Mouse (Mus musculus) forebrain, embryonic 15.5 days (tissue): ENCODE results near the gene Defb25. TPM values are rescaled to one million over a fixed set of nuclear protein-coding genes. Genes with fewer than 3 reads are reported as not detected.
A peak's percentile ranks its signal among the peaks of the same experiment; 100 is the strongest.

Source experiments
- ATAC-seq: fragments of 200-750 bp; cut with Nextera tagmentation; replicated peaks from 2 replicates; pipeline ENCODE4 v1.8.0; 2017; ENCODE audit warnings: mild to moderate bottlenecking, moderate TSS enrichment, moderate library complexity
- H3K27ac ChIP-seq: fragments of 300-500 bp; sonication (generic); replicated peaks from 2 replicates; pipeline ENCODE4 v1.5.1; 2015; ENCODE audit warnings: mild to moderate bottlenecking, inconsistent platforms
- H3K27me3 ChIP-seq: fragments of 300-500 bp; sonication (generic); 2 replicates; pipeline ENCODE4 v1.6.1; 2015; ENCODE audit warnings: inconsistent platforms
- H3K36me3 ChIP-seq: fragments of 300-500 bp; sonication (generic); 2 replicates; pipeline ENCODE4 v1.6.1; 2015; ENCODE audit warnings: mild to moderate bottlenecking, inconsistent platforms
- H3K4me1 ChIP-seq: fragments of 300-500 bp; sonication (generic); 2 replicates; pipeline ENCODE4 v1.6.1; 2015; ENCODE audit warnings: inconsistent platforms
- H3K4me2 ChIP-seq: fragments of 300-500 bp; sonication (generic); replicated peaks from 2 replicates; pipeline ENCODE4 v1.6.1; 2015; ENCODE audit warnings: mild to moderate bottlenecking, inconsistent platforms
- H3K4me3 ChIP-seq: fragments of 300-500 bp; sonication (generic); 2 replicates; pipeline ENCODE4 v1.5.1; 2015; ENCODE audit warnings: mild to moderate bottlenecking, inconsistent platforms
- H3K9ac ChIP-seq: fragments of 300-500 bp; sonication (generic); replicated peaks from 2 replicates; pipeline ENCODE4 v1.6.1; 2015; ENCODE audit warnings: mild to moderate bottlenecking, inconsistent platforms
- H3K9me3 ChIP-seq: fragments of 300-500 bp; sonication (generic); 2 replicates; pipeline ENCODE4 v1.6.1; 2016; ENCODE audit warnings: inconsistent platforms
- WGBS: fragments of 180-500 bp; shearing (Covaris S2); methylation state at CpG from one replicate; pipeline ENCODE4 v1.1.7; 2015; ENCODE audit warnings: mixed read lengths; 5-methylcytosine and 5-hydroxymethylcytosine counted together
- polyA plus RNA-seq: library from polyadenylated mRNA; unstranded; fragments of >200 nt; fragmentation: Nextera tagmentation; extraction: Ambion mirVana; gene quantifications from 2 replicates; pipeline ENCODE4 v1.2.1, GENCODE M21; 2015

The Defb25 gene
- polyA plus RNA-seq, 1 experiment from 2014 or later, result not detected

DNA sequence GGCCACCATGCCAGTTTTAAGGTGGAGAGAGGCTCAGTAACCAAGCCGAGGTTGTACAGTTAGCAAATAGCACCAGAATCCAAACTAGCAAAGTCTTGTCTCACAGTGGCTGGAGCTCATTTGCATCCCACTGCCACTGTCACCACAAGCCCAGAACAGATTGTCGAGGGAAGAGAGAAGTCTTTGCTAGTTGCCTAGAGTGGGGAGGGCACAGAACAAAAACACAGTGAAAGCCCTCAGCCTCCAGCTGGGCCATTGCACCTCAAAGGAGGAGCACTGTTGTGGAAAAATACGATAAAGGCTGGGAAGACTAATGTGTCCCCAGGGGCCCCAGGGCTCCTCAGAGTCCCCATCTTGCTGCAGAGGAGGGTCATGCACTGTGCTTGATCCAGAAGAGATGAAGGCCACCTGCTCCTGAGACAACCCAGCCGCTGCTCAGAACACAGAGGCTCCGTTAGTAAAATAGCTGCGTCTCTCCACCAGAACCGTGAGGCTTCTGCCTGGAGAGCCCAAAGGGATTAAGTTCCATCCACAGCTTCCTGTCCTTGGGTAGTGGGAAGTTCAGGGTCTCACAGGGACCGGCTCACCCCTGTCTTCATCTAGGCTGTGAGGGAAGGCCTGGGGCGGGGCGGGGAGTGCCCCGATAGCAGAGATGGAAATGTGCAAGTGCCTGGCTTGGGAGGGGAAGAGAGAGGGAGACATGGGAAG, 16.7 kb upstream of the Defb25 start:
- 18% methylated on average over 11 of the region's 11 CpGs for WGBS
- H3K4me2 ChIP-seq, result no peak overlapping the region
- no peak for ATAC-seq

DNA sequence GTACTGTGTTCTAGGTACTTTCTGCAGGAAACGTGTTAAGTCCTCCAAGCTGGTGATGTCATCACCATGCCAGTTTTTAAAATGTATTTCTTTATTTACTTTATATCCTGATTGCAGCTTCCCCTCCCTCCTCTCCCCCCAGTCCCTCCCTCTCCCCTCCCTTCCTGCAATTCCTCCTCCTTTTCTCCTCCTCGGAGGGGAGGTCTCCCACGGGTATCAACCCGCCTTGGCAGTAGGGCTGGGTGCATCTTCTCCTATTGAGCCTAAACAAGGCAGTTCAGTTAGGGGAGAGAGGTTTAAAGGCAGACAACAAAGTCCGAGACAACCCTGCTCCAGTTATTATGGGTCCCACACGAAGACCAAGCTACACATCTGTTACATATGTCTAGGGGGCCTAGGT, 16.0 kb upstream of the Defb25 start:
- no peak overlapping the region for H3K4me3 ChIP-seq
- no peaks in the 10 kb centered on the region for H3K9me3 ChIP-seq
- WGBS, result 65% methylated on average over 6 of the region's 6 CpGs
- H3K27ac ChIP-seq, result no peak overlapping the region
- no peaks in the 10 kb centered on the region for H3K27me3 ChIP-seq
- H3K4me1 ChIP-seq, result peaks cover 4% of the 10 kb centered on the region; the same call in 1 of the 2 replicates
- no peak overlapping the region for H3K9ac ChIP-seq
- H3K36me3 ChIP-seq, result no peaks in the 10 kb centered on the region
- no peak for ATAC-seq
- H3K4me2 ChIP-seq, result no peak overlapping the region

More for the DNA sequence above, 16.7 kb upstream of the Defb25 start:
- Histone ChIP-seq H3K4me3 (no peak overlapping the region), H3K36me3 (no peaks in the 10 kb centered on the region), H3K4me1 (peaks cover 4% of the 10 kb centered on the region; the same call in 1 of the 2 replicates), H3K9ac (no peak overlapping the region), H3K27me3 (no peaks in the 10 kb centered on the region), H3K27ac (no peak overlapping the region), H3K9me3 (no peaks in the 10 kb centered on the region)

DNA sequence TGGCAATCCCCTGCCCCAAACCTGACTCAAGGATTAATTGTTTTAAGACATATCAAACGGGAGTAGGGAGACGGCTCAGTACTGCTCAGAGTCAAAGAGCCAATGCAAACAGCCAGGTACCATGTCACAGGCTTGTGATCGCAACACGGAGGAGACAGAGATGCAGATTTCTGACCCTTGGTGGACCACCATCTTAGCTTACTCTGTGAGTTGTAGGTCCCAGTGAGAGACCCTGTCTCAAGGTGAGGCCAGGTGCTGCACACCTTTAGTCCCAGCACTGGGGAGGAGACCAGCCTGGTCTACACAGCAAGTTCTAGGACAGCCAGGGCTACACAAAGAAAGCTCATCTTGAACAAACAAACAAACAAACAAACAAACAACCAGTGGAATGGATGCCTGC, 14.5 kb upstream of the Defb25 start:
- H3K27me3 ChIP-seq, result no peaks in the 10 kb centered on the region
- WGBS, result 97% methylated on average over 4 of the region's 4 CpGs
- no peak overlapping the region for H3K27ac ChIP-seq
- H3K4me3 ChIP-seq, result no peak overlapping the region
- no peaks in the 10 kb centered on the region for H3K9me3 ChIP-seq
- no peak for ATAC-seq
- no peak overlapping the region for H3K4me2 ChIP-seq
- H3K4me1 ChIP-seq, result peaks cover 4% of the 10 kb centered on the region; the same call in 1 of the 2 replicates
- H3K9ac ChIP-seq, result no peak overlapping the region
- no peaks in the 10 kb centered on the region for H3K36me3 ChIP-seq

DNA sequence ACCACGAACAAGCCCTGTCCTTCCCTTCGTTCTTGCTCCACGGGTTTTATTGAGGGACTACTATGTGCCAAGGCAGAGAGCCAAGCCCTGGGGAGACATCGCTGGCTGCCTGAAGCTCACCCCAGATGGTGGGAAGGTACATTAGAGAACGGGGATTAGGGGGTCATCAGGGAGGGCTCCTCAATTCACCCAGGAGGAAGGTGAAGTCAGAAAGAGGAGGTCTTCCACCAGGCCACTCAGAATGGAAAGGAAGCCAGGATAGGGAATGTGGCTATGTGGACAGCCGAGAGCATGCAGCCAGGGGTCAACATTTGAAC, 14.1 kb upstream of the Defb25 start:
- WGBS, result 88% methylated on average over 6 of the region's 6 CpGs
- no peaks in the 10 kb centered on the region for H3K27me3 ChIP-seq
- H3K36me3 ChIP-seq, result no peaks in the 10 kb centered on the region
- ATAC-seq, result no peak
- H3K4me2 ChIP-seq, result no peak overlapping the region
- no peaks in the 10 kb centered on the region for H3K9me3 ChIP-seq
- H3K9ac ChIP-seq, result no peak overlapping the region
- no peak overlapping the region for H3K27ac ChIP-seq
- H3K4me3 ChIP-seq, result no peak overlapping the region
- H3K4me1 ChIP-seq, result peaks cover 4% of the 10 kb centered on the region; the same call in 1 of the 2 replicates

DNA sequence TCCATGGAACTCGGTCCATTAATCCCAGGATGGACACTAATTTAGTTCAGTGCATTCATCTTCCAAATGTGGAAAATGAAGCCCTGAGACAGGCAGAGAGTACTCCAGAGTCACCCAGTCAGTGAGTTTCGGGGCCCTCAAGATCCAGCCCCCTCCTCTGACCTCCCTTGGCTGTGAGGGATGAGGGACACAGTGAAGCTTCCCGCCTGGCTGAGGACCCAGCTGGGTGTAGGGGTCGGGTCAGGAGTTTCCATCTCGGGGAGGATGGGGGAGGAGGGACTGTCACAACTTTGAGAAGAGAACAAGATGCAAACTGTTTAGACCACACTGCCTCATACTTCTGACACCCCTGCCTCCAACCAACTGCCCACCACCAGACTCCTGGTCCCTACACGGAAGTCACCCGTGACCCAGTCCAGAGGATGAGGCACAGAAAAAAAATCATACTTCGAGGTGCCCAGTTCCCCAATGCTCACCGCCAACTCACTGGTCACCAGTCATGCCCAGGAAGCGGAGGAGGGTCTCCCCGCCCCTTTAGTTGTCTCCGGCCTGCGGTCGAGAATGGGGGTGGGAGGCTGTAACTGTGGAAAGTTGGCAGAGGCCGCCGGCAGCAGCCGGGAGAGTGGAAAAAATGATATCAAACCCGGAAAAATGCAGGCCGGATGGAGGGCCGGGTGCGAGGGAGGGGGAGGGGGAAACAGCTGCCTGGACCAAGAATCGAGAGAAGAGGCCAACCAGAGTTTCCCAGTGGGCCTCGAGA, 13.6 kb upstream of the Defb25 start:
- Histone ChIP-seq H3K4me1 (peaks cover 4% of the 10 kb centered on the region; the same call in 1 of the 2 replicates), H3K27ac (no peak overlapping the region), H3K4me2 (no peak overlapping the region), H3K9ac (no peak overlapping the region), H3K27me3 (no peaks in the 10 kb centered on the region), H3K9me3 (no peaks in the 10 kb centered on the region), H3K4me3 (no peak overlapping the region), H3K36me3 (no peaks in the 10 kb centered on the region)
- 80% methylated on average over 23 of the region's 23 CpGs for WGBS
- ATAC-seq, result no peak

DNA sequence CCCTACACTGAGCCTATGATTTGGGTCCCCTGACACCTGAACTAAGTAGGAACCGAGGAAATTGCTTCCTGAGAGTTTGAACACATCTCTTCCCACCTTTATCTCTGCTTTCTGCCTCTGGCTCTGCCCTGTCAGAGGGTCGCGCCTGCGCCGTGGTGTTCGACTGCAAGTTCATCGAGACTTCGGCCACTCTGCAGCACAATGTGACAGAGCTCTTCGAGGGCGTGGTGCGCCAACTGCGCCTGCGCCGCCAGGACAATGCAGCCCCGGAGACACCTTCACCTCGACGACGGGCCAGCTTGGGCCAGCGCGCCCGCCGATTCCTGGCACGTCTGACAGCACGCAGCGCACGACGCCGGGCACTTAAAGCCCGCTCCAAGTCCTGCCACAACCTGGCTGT, 11.5 kb upstream of the Defb25 start:
- Histone ChIP-seq H3K9me3 (no peaks in the 10 kb centered on the region), H3K4me1 (no peaks in the 10 kb centered on the region), H3K9ac (no peak overlapping the region), H3K36me3 (no peaks in the 10 kb centered on the region), H3K27ac (no peak overlapping the region), H3K27me3 (no peaks in the 10 kb centered on the region), H3K4me3 (no peak overlapping the region), H3K4me2 (no peak overlapping the region)
- no peak for ATAC-seq
- WGBS, result 78% methylated on average over 29 of the region's 29 CpGs

DNA sequence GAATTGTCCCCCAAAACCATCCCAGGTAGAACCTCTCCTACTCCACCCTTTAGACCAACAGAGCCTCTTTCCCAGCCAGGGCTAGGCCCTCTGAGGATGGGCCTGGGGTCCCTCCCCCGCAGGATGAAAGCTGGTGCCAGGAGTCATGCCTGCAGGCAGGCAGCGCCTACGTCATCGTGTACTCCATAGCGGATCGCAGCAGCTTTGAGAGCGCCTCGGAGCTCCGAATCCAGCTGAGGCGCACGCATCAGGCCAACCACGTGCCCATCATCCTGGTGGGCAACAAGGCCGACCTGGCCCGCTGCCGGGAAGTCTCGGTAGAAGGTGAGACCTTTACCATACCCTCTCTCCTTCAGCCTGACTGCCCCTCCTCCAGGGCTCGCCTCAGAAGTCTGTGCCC, 10.5 kb upstream of the Defb25 start:
- Histone ChIP-seq H3K4me2 (peak overlapping the region; percentile 33), H3K27ac (no peak overlapping the region), H3K9me3 (no peaks in the 10 kb centered on the region), H3K9ac (no peak overlapping the region), H3K4me1 (no peaks in the 10 kb centered on the region), H3K27me3 (peaks cover 8% of the 10 kb centered on the region; the same call in 1 of the 2 replicates), H3K36me3 (no peaks in the 10 kb centered on the region), H3K4me3 (peak overlapping the region; percentile 7; the same call in 1 of the 2 replicates)
- no peak for ATAC-seq
- WGBS, result 48% methylated on average over 17 of the region's 17 CpGs

DNA sequence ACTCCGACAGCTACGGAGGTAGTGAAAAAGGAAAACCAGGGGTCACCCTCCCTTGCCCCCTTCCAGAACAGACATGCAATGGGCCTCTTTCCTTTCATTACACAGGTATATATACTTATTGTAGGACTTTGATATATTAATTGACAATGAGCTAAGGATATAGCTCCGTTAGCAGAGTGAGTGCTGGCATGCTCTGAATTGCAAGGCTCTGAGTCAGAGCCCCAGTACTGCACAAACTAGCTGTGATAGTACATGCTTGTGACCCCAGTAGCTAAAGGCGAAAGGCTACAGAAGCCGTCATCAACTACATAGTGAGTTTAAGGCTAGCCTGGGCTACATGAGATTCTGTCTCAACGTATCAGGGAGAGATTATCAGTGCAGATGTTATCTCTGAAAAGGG, 7.1 kb upstream of the Defb25 start:
- peaks cover 12% of the 10 kb centered on the region for H3K4me1 ChIP-seq
- WGBS, result 89% methylated on average over 6 of the region's 6 CpGs
- H3K9ac ChIP-seq, result no peak overlapping the region
- H3K4me3 ChIP-seq, result no peak overlapping the region
- H3K4me2 ChIP-seq, result no peak overlapping the region
- peaks cover 38% of the 10 kb centered on the region for H3K27me3 ChIP-seq
- no peaks in the 10 kb centered on the region for H3K36me3 ChIP-seq
- no peaks in the 10 kb centered on the region for H3K9me3 ChIP-seq
- H3K27ac ChIP-seq, result no peak overlapping the region
- no peak for ATAC-seq

DNA sequence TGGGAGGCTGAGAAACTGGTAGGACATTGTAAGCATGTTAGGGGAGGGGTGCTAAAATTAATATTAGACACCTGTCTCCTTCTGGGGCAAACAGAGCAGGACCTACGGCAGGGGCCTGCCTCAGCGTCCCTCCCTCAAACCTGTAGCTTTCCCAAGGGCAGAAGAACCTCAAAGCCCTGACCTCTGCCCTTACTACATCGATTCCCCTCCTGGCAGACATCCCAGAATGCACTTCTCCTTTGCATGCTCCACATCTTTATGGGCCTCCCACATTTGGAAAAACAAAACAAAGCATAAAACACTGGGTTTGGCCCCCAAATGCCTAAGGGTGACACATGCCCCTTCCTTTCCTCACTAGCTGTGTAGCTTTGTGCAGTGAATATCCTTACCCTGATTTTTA, 6.4 kb upstream of the Defb25 start:
- ATAC-seq, result no peak
- peaks cover 12% of the 10 kb centered on the region for H3K4me1 ChIP-seq
- peaks cover 38% of the 10 kb centered on the region for H3K27me3 ChIP-seq
- no peak overlapping the region for H3K4me2 ChIP-seq
- H3K36me3 ChIP-seq, result no peaks in the 10 kb centered on the region
- WGBS, result 67% methylated on average over 3 of the region's 3 CpGs
- no peaks in the 10 kb centered on the region for H3K9me3 ChIP-seq
- no peak overlapping the region for H3K4me3 ChIP-seq
- H3K9ac ChIP-seq, result no peak overlapping the region
- H3K27ac ChIP-seq, result no peak overlapping the region

DNA sequence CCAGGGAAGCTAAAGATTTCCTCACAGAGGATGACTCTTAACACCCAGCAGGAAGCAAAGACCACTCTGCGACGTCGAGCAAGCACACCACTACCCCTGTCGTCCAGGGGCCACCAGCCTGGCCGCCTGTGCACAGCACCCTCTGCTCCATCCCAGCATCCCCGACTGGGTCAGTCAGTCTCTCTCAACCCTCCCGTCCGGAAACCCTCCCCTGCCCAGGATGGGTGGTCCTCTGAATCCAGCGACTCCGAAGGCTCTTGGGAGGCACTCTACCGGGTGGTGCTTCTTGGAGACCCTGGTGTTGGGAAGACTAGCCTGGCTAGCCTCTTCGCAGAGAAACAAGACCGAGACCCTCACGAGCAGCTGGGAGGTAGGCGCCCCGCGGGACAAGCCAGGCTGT, 5.2 kb upstream of the Defb25 start:
- Histone ChIP-seq H3K4me2 (no peak overlapping the region), H3K4me1 (peaks cover 12% of the 10 kb centered on the region), H3K27me3 (peaks cover 38% of the 10 kb centered on the region), H3K9ac (no peak overlapping the region), H3K36me3 (no peaks in the 10 kb centered on the region), H3K9me3 (no peaks in the 10 kb centered on the region), H3K4me3 (no peak overlapping the region), H3K27ac (no peak overlapping the region)
- WGBS, result 41% methylated on average over 17 of the region's 17 CpGs
- no peak for ATAC-seq

DNA sequence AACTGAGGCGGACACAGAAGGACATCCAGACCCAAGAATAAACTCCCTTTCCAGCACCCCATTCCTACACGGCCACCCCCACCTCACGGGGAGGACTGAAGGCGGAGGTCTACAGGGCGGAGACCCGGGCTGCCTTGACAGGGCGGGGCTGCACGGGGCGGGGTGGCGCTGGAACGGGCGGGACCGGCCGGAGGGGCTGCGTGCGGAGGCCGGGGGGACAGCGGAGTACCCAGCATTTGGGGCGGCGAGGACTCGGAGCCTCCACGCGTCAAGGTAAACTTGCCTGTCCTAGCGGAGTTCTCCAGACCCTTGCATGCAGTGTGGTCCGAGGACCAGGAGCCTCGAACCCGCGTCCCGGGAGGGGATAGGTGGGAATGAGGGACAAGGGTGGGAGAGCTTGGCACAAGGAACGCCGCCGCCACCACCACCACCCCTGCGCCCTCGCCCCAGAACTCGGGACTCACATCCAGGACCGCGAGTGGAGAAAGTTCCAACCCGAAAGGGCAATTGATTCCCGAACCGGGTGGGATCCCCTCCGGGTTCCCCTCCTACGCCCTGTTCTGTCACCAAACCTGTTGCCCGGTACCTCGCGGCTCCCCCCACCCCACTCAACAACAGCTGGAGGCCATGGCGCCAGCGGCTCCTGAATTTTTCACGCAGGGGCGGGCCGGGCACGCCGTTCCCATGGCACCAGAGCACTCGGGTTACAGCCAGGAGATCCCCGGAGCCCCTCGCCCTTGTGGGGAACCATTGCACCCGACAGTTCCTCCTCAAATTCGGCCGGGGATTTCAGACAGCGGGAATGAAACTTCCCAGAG, 4.1 kb upstream of the Defb25 start, which contains the start of gene Rem1:
Gene Rem1, plus strand, starts transcription at position 178 of the 818 bp plus-strand sequence.
- Histone ChIP-seq H3K4me2 (peak within 1 kb of the TSS; percentile 47), H3K4me1 (peaks cover 12% of the 10 kb centered on the region), H3K4me3 (peak within 1 kb of the TSS; percentile 32), H3K36me3 (no peaks in the 10 kb centered on the region), H3K27ac (no peak within 1 kb of the TSS), H3K27me3 (peaks cover 38% of the 10 kb centered on the region), H3K9ac (no peak within 1 kb of the TSS; the same call in 1 of the 2 replicates), H3K9me3 (no peaks in the 10 kb centered on the region)
- no peak for ATAC-seq
- 1% methylated on average over 59 of the region's 59 CpGs for WGBS

DNA sequence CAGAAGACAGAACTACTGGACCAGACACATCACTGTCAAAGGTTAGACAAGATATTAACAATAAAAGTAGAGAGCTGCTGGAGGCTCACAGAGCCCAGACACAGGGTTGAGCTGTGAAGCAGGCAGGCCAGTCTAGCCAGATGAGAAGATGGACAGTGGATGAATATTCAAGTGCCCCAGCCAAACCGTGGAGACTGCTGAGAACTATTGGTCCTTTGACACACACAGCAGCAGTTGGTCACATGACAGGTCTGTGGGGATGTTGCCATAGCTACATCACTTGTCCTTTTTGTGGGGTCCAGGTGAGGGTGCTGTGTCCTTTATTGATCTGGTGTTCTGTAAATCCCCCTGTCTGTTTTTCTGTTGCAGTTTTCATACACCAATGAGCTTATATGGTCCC, 2.4 kb upstream of the Defb25 start:
- peak; percentile 43; the same call in 1 of the 2 replicates for ATAC-seq
- 4% methylated on average over 1 of the region's 1 CpGs for WGBS
- Histone ChIP-seq H3K4me2 (no peak overlapping the region), H3K9ac (no peak overlapping the region), H3K4me1 (peaks cover 12% of the 10 kb centered on the region), H3K4me3 (no peak overlapping the region), H3K36me3 (no peaks in the 10 kb centered on the region), H3K27me3 (peaks cover 38% of the 10 kb centered on the region), H3K27ac (no peak overlapping the region), H3K9me3 (no peaks in the 10 kb centered on the region)
